Mouse (Mus musculus) fat pad, adult 2 months (tissue): ENCODE data around the gene Mapk10.

Source experiments
- DNase-seq: peaks from one replicate; pipeline ENCODE4 v3.0.0-alpha.2; 2011; ENCODE audit warnings: low read depth, low spot score; ENCODE audit errors: extremely low read depth

Gene Mapk10

GRCm38 (mm10) chr5:103072200-103072825, 138.8 kb downstream of the Mapk10 start:
- no peak for DNase-seq

DNA sequence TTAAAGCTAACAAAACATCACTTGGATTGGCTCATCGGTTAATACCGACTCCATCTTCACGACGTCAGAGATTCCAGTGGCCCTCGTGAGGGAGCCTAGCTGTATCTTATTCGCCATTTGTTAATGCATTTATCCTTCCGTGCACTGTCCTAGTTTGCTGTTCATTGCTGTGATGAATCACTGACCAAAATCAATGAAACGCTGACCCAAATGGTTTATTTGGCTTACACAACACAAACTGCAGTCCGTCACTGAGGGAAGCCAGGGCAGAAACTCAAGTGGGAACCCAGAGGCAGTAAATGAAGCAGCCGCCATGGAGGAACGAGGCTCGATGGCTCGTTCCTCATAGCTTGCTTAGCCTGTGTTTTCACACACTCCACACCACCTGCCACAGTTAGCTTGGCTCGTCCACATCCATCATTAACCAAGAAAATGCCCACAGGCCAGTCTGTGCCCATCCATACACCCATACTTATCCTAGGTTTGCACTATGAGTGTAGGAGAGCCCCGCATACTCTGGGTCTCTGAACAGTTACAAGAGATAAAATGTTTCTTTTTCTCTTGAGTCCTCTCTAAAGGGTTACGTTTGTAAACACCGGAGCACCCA, 140.0 kb downstream of the Mapk10 start:
- no peak for DNase-seq

GRCm38 (mm10) chr5:103050319-103050916, 160.7 kb downstream of the Mapk10 start:
- DNase-seq = no peak

DNA sequence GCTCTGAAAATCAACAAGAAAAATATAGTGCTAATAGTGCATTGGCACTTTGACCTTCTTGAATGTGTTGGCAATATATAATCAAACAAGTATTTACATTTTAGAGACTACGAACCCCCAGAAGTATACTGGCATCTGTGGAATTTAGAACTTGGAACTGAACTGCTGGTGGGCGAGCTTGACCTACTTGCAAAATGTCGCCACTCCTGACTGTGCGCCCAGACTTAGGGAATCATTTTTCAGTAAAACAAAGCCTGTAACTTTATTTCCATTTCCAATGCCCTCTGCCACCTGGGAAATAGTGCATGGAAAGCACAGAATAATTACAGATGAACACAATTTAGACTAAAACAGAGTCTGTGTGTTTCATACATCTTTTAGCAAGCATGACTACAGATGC, 163.1 kb downstream of the Mapk10 start:
- DNase-seq = no peak

GRCm38 (mm10) chr5:103037752-103038151, 173.4 kb downstream of the Mapk10 start:
- DNase-seq = no peak

- no peak for DNase-seq
Measured at GRCm38 (mm10) chr5:103028940-103029621, 182.1 kb downstream of the Mapk10 start.

DNA sequence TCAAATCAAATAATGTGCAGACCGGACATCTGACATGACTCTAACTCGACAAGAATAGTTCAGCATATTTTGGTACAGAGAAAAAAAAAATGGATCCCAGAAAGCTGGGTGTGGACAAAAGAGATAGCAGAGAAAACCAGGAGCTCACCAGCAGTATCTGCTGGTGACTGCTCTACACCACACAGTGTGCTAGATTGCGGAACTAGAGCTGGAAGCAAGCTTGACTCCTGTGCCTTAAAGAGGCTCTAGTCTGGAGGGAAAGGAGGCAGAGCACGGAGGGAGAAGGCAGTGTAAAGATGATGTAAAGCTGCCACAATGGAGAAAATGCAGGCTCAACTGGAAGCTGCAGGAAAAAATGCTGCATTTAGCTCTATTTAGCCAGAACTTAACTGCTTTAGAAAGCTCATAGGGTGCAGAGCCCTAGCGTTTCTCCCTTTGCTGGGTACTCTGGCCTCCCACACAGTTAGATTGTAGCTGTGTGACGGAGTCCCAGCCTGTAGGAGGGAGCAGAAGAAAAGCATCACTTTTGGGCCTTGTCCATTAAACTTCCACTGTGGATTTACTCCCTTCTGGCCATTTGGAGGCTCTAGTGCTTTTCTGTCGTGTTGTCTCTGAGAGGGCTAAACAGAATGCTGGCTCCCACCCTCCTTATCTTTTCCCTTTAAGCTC, 188.5 kb downstream of the Mapk10 start:
- DNase-seq = no peak

DNA sequence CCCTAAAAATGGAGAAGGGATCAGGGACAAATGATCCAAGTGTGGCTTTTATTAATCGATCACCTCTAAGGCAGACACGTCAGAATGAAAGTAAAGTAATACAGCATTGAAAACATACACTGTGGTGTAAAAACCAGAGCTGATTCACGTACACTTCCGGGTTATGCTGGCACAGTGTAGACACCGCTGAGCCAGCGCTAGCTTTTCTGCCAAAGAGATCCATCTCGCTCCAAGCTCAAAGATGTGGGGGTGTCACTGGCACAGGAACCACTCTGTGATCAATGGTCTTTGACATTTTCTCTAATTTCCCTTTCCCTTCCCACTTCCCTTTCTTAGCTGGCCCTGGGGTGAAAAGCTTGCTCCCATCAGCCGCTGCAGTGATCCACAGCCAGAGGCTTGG, 189.7 kb downstream of the Mapk10 start:
- no peak for DNase-seq

DNA sequence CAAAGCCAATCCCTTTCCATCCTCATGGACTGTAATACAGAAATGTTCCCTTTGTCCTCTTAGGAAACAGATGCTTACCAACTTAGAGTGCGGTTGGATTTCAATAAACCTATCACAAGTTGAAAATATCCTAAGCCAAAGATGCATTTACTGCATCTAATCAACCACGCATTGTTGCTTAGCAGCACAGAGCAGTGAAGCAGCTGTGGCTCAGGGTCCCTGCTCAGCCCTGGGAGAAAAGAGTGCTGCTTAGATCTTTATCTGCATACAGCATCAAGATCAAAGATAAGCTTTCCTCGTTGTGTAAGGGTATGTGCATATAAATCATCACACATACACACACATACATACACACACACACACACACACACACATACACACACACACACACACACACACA, 190.2 kb downstream of the Mapk10 start:
- no peak for DNase-seq

- no peak for DNase-seq
Measured at GRCm38 (mm10) chr5:103020127-103020526, 191.0 kb downstream of the Mapk10 start.

DNA sequence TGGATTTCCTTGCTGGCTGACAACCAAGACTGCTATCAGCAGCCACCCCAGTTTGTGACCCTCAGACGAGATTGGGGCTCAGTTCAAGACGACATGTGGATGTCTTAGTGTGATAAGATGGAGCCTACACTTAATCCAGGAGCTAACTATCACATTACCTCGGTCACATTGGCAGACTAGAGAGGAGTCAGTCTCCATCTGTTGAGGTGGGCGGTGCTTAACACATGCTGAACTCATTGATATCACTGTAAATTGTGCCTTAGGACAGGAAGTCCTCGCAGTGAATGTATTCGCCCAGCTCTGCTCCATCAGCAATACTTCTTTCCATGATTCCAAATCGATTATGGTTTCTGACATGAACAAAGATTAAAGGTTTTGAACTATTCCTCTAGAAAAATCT, 193.5 kb downstream of the Mapk10 start:
- DNase-seq = no peak

DNA sequence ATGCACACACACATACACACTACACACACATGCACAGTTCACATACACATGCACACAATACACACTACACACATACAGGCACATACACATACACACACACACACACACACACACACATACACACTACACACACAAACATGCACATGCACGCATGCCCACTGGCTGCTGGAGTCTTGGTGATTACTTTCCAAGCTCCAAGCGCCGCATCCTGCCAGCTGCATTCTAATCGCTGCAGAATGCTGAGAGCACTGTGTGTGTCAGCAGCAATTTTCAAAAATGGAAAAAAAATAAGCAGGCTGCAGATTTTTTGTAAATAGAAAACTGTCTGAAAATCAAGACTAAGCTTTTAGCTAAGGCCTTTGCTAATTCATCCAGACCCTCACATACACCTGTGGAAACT, 196.8 kb downstream of the Mapk10 start:
- DNase-seq = no peak

GRCm38 (mm10) chr5:103008894-103009293, 202.2 kb downstream of the Mapk10 start:
- no peak for DNase-seq

DNA sequence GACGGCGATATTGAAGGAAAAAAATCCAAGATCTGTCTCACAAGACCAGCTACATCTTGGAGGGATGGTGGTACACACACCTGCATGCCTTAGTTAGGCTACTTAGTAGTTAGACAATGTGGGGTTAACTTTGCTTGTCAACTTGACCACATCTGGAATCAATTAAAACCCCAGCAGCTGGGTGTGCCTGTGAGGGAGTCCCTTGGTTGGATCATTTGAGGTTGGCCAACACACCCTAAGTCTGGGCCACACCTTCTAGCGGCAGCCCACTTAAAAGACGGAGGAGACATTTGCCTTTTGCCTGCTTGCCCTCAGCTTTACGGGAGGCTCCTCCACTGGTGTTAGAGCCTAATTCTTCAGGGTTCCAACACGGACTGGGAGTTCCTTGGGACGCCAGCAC, 209.0 kb downstream of the Mapk10 start:
- no peak for DNase-seq

GRCm38 (mm10) chr5:103000572-103000971, 210.6 kb downstream of the Mapk10 start:
- DNase-seq = no peak

DNA sequence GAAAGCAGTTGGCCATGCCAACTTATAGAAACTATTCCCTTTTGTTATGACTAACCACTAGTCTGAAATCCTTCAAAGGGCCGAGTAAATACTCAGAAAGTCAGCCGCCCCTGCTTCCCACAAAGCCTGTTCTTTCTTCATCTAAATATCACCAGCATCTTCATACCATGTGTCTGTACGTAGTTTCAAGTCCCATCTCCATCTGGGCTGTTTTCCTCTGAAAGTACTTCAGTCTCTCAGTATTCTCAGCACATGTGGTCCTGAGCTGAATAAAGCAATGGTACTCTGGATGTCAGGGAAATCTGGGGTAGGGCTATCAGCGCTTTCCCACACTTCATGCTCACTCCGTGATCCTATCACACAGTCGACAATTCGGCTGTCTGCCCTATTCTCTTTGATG, 212.6 kb downstream of the Mapk10 start:
- no peak for DNase-seq

DNA sequence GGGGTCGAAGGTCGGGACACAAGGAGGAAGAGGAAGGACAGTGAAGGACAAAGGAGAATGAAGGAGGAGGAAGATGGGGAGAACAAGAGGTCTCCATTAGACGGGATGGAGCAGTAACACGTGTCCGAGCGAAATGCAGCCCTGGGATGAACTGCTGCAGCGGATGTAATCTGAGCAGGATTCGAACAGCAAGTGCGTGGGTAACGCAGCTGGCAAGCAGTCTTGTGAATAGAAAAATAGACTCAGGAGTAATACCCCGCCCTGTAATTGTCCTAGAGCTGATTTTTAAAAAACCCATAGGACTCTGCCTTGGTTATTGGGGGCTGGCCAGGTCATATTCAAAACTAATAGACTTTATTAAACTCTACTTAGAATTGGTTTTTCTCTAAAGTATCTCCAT, 213.2 kb downstream of the Mapk10 start:
- no peak for DNase-seq

DNA sequence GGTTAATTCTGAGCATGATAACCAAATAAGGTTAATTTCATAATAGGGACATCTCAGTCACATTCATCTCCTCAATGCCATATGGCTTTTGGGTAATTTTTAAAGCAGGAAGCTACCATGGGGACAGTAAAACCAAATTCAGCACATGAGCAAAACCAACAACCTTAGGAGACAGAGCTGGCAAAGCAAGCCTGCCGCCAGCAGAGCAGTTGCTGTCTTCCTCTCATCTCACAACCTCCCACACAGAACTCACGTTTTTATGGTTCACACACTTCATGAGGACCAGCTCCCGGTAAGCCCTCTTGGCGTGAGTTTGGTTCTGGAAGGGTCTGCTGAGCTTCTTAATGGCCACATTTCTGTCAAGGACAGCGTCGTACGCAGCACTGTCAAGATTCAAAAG, 214.8 kb downstream of the Mapk10 start:
- no peak for DNase-seq

- DNase-seq = no peak
Measured at GRCm38 (mm10) chr5:102995928-102996327, 215.2 kb downstream of the Mapk10 start.

DNA sequence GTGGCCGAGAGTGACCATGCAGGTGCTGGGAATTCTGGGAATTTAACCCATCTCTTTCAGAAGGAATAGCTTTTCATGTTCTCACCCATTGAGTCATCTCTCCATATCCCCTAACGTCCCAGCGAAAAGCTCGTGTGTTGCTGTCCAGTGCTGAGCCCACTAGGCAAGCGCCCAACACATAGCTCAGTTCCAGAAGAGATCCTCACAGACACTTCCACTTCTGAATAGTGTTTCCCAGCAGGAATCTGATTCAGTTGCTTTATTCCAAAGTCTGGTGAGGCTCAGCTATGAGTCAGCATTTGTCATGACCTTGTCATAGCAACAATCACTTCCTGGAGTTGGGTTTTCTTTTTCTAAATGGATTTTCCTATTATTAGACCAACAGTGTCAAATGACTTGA, 217.2 kb downstream of the Mapk10 start:
- no peak for DNase-seq

GRCm38 (mm10) chr5:102991691-102992090, 219.4 kb downstream of the Mapk10 start:
- no peak for DNase-seq

DNA sequence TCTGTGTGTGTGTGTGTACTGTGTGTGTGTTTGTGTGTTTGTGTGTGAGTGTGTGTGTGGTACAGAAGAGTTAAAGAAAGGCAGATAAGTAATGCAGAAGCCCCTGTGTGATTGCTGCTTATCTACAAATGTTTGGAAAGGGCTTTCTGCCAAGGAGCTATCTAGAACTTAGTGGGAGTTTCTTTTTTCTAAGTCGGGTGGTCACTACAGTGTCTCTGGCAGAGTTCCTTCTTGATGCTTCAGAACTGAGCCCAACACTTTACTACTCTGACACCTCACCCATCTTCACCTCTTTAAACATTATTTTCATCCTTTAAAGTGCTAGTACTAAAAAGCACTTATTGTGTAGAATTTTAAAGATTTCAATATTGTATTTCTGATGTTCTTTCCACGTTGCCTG, 232.8 kb downstream of the Mapk10 start:
- no peak for DNase-seq
